Mouse (Mus musculus): Measurements from ENCODE around the gene Atg7. TPM values are rescaled to one million over a fixed set of nuclear protein-coding genes. Genes with fewer than 3 reads are reported as not detected.

Atg7 gene
- polyA plus RNA-seq, 1 experiment from 2014 or later: 14.0 TPM

DNA sequence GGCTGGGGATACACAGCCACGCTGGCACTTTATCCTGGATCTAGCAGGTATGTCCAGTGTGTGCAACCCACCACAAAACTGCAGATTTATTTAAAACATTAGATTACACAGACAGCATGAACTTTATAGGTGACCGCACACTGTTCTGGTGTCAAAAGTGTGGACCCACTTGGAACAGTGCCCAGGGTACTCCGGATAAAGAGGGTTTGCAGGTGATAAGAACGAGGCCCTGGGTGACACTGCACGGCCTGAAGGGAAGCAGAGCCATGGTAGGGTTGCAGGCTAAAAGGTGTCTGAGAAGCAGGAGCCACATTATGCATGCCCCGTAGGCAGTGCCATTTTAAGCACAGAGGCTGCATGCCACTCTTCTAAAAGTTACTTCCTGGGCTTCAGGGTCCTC lies 4.1 kb downstream of the Atg7 start:
- Histone ChIP-seq H3K9ac (ENCODE audit: low read length) (no peak overlapping the region), H3K4me1 (replicated peaks; ENCODE audit: control insufficient read depth, insufficient read depth) (peaks cover 4% of the 10 kb centered on the region; the same call in 1 of the 2 replicates), H3K9me3 (ENCODE audit: control insufficient read depth, low read length) (no peaks in the 10 kb centered on the region), H3K4me2 (replicated peaks; ENCODE audit: low read depth) (no peak overlapping the region), H3K4me3 (ENCODE audit: low read depth, low read length) (no peak overlapping the region), H3K27ac (replicated peaks) (no peak overlapping the region), H3K27me3 (ENCODE audit: control insufficient read depth, insufficient read depth, low read length) (no peaks in the 10 kb centered on the region), H3K36me3 (ENCODE audit: control insufficient read depth, insufficient read depth, low read length) (no peaks in the 10 kb centered on the region)
- 73% methylated on average over 6 of the region's 6 CpGs for WGBS
- ATAC-seq (ENCODE audit: low FRiP score, low TSS enrichment) (no peak), DNase-seq (ENCODE audit: low spot score) (no peak)
- TF ChIP-seq CTCF (IDR thresholded peaks at IDR 0.05; ENCODE audit: low read depth) (no peak), EP300 (optimal IDR thresholded peaks at IDR 0.05) (no peak)

DNA sequence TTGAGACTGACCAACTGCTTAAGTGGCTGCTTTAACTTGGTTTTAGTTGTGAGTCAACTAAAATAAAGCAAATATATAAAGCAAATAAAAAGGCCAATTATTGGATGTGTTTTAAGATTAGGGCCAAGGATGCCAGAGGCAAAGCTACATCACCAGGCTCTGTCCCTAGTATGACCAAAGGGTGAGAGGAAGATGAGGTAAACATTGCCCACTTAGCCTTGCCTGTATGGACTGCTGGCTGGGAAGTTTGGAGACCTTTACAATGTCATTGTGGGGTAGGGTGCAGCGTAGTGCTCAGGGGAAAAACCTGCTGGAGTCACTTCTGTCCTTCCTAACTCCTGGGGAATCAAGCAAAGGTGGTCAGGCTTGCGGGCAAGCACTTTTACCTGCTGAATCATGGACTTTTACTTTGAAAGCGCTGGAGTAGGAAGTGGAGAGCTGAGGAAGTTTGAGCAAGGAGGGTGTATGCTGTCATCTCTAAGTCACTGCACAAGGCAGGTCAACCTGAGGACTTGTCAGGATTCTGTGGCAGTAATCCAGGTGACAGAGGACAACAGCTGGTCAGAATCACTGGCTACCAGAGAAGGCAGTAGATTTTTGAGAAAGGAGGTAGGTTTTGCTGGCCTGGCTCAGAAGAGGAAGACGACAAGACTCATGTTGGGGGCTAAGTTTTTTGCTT lies 5.6 kb downstream of the Atg7 start:
- Histone ChIP-seq H3K27me3 (ENCODE audit: control insufficient read depth, insufficient read depth, low read length) (no peaks in the 10 kb centered on the region), H3K4me2 (replicated peaks; ENCODE audit: low read depth) (no peak overlapping the region), H3K9ac (ENCODE audit: low read length) (no peak overlapping the region), H3K9me3 (ENCODE audit: control insufficient read depth, low read length) (no peaks in the 10 kb centered on the region), H3K36me3 (ENCODE audit: control insufficient read depth, insufficient read depth, low read length) (no peaks in the 10 kb centered on the region), H3K4me1 (replicated peaks; ENCODE audit: control insufficient read depth, insufficient read depth) (peaks cover 3% of the 10 kb centered on the region; the same call in 1 of the 2 replicates), H3K27ac (replicated peaks) (no peak overlapping the region), H3K4me3 (ENCODE audit: low read depth, low read length) (no peak overlapping the region)
- TF ChIP-seq EP300 (optimal IDR thresholded peaks at IDR 0.05): no peak
- no peak for TF ChIP-seq CTCF (IDR thresholded peaks at IDR 0.05; ENCODE audit: low read depth)
- DNase-seq (ENCODE audit: low spot score): peak; percentile 20
- WGBS: 81% methylated on average over 4 of the region's 4 CpGs
- ATAC-seq (ENCODE audit: low FRiP score, low TSS enrichment): peak; percentile 87

DNA sequence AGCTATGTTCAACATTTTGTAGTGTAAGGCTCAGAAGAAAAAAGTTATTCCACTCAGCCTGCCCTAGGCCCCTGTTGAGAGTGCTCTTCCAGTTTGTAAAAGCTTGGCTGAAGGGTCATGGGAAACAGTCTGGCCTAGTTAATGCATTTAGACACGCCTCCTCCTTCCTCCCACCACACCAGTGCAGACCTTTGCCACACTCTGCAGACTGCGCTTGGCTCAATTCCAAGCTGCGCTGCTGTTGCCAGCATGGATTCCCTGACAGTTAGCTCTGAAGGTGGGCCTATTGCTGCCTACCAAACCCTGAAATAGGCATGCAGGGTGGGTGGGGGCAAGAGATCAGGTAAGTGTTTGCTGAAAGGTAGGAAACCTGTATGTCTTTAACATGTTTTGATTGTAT lies 9.3 kb downstream of the Atg7 start:
- WGBS: 64% methylated on average over 3 of the region's 3 CpGs
- no peak for TF ChIP-seq EP300 (optimal IDR thresholded peaks at IDR 0.05)
- TF ChIP-seq CTCF (IDR thresholded peaks at IDR 0.05; ENCODE audit: low read depth): no peak
- H3K4me1 ChIP-seq (replicated peaks; ENCODE audit: control insufficient read depth, insufficient read depth): no peaks in the 10 kb centered on the region
- H3K27ac ChIP-seq (replicated peaks): no peak overlapping the region
- no peak overlapping the region for H3K4me2 ChIP-seq (replicated peaks; ENCODE audit: low read depth)
- DNase-seq (ENCODE audit: low spot score): peak; percentile 30
- no peaks in the 10 kb centered on the region for H3K27me3 ChIP-seq (ENCODE audit: control insufficient read depth, insufficient read depth, low read length)
- H3K9me3 ChIP-seq (ENCODE audit: control insufficient read depth, low read length): no peaks in the 10 kb centered on the region
- ATAC-seq (ENCODE audit: low FRiP score, low TSS enrichment): no peak
- H3K4me3 ChIP-seq (ENCODE audit: low read depth, low read length): no peak overlapping the region
- no peak overlapping the region for H3K9ac ChIP-seq (ENCODE audit: low read length)
- H3K36me3 ChIP-seq (ENCODE audit: control insufficient read depth, insufficient read depth, low read length): no peaks in the 10 kb centered on the region

DNA sequence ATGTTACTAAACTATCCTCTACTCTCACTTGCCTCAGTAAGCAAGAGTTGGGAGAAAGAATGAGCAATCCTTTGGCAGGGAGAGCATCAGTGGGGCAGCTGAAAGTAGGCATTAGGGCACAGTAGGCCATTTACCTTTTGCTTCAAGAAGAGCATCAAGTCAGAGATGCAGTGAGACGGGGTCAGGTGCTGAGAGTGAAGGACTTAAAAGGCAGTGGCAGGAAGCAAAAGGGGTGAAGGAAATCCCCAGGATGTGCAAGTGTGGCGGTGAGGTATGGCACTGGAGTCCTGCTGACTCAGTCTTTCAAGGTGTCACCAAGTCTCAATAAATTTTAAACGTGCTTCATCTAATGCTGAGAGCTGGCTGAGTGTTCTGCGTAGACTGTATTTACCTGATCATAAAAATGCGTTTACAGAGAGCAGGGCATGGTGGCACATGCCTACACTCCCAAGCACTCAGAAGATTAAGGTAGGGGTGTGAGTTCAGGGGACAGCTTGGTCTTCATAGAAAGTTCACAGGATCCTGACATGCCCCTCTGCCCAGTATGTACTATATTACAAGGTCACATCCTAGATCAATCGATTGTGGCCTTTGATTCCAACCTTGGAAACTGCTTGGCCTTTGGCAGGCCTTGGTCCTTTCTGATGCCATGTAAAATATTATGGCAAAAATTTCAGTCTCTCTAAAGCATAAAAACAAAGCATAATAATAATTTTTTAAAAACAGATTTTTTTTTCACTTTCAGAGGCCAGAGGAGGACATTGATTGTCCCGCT lies 14.1 kb downstream of the Atg7 start:
- Histone ChIP-seq H3K4me2 (replicated peaks; ENCODE audit: low read depth) (no peak overlapping the region), H3K9ac (ENCODE audit: low read length) (no peak overlapping the region), H3K4me1 (replicated peaks; ENCODE audit: control insufficient read depth, insufficient read depth) (no peaks in the 10 kb centered on the region), H3K9me3 (ENCODE audit: control insufficient read depth, low read length) (no peaks in the 10 kb centered on the region), H3K4me3 (ENCODE audit: low read depth, low read length) (no peak overlapping the region), H3K27ac (replicated peaks) (no peak overlapping the region), H3K36me3 (ENCODE audit: control insufficient read depth, insufficient read depth, low read length) (no peaks in the 10 kb centered on the region), H3K27me3 (ENCODE audit: control insufficient read depth, insufficient read depth, low read length) (no peaks in the 10 kb centered on the region)
- ATAC-seq (ENCODE audit: low FRiP score, low TSS enrichment) (no peak), DNase-seq (ENCODE audit: low spot score) (no peak)
- 80% methylated on average over 7 of the region's 7 CpGs for WGBS
- TF ChIP-seq EP300 (optimal IDR thresholded peaks at IDR 0.05) (no peak), CTCF (IDR thresholded peaks at IDR 0.05; ENCODE audit: low read depth) (no peak)

DNA sequence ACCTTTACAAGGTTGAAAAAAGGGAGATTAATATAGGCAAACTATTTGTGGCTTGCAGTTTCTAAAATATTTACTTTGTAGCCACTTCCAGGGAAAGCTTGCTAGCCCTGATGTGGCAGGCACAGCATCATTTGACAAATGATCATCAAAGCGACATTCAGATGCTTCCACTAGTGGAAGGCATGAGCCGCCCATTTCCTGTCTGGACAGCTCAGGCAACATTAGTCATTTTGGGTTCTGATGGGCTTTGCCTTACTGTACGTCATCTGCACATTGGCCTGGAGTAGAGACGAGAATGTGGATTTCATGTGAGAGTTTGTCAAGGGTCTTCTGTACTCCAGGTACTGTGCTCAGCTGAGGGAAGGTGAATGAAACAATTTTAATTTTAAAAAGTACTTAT lies 14.9 kb downstream of the Atg7 start:
- ATAC-seq (ENCODE audit: low FRiP score, low TSS enrichment): no peak
- 36% methylated on average over 4 of the region's 4 CpGs for WGBS
- H3K4me2 ChIP-seq (replicated peaks; ENCODE audit: low read depth): no peak overlapping the region
- DNase-seq (ENCODE audit: low spot score): no peak
- no peaks in the 10 kb centered on the region for H3K36me3 ChIP-seq (ENCODE audit: control insufficient read depth, insufficient read depth, low read length)
- H3K9ac ChIP-seq (ENCODE audit: low read length): no peak overlapping the region
- no peaks in the 10 kb centered on the region for H3K27me3 ChIP-seq (ENCODE audit: control insufficient read depth, insufficient read depth, low read length)
- H3K9me3 ChIP-seq (ENCODE audit: control insufficient read depth, low read length): no peaks in the 10 kb centered on the region
- no peak for TF ChIP-seq CTCF (IDR thresholded peaks at IDR 0.05; ENCODE audit: low read depth)
- TF ChIP-seq EP300 (optimal IDR thresholded peaks at IDR 0.05): no peak
- no peak overlapping the region for H3K27ac ChIP-seq (replicated peaks)
- H3K4me1 ChIP-seq (replicated peaks; ENCODE audit: control insufficient read depth, insufficient read depth): no peaks in the 10 kb centered on the region
- H3K4me3 ChIP-seq (ENCODE audit: low read depth, low read length): no peak overlapping the region

Data from stomach, postnatal 0 days (tissue).